Mouse (Mus musculus) urinary bladder, postnatal 14 days (tissue): ENCODE measurements around the gene Adora3.

Source experiments
- DNase-seq: peaks from one replicate; pipeline ENCODE4 v3.0.0; 2021; ENCODE audit warnings: low spot score

Adora3 gene

DNA sequence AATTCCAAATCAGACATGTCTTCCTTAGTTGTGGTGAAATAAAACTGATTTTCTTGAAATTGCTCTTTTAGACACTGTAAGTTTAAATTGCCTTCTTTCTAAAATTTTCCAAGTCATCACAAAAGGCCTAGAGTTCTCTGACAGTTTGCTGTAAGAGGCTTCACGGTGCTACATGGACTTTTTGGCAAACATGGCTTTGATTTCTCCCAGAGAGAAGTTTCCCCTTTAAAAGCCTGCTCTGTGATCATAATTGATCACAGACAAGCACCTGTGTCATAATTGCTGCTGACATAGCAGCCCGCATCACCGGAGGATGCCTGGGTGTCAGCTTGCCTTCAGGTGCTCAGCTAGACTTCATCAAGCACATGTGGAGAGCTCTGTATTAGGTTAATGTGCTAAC, at the start of gene Adora3, which contains the start of gene Tmigd3:
Gene Adora3 (plus strand): TSS at position 301 of the 400 bp plus-strand sequence.
Gene Tmigd3 (plus strand): TSS at position 346 of the 400 bp plus-strand sequence.
- no peak for DNase-seq

DNA sequence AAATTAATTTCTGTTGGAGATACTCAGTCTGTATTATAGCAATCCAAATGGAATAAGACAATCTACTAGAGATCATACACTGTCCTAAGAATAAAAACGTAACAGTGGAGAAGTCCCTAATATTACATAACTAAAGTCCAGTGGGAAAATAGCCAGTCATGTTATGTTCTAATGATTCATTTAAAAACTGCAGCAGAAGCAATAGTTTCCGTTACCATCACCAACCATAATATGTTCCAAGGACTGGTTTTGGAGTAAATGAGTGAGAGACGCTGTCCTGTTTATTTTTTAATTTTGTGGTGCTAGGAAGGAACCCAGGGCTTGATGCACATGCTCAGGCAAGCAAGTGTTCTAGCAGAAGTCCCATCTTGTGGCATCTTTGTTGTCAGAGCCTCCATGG, 49.2 kb upstream of the Adora3 start:
- no peak for DNase-seq

DNA sequence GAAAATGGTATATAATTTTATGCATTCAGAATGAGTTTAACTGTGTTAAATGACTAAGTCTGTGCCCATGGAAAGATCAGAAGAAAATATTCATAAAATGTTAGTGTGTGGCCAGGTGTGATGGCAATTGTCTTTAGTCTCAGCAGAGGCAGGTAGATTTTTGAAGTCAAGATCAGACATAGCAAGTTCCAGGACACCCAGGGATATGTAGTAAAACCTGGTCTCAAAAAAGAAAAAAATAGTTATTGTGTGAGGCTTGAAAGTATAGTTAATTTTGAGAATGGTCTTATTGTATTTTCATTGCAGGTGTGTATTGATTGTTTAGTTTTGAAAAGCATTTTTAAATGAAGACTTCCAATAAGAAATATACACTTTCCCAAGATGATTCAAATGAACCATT, 47.0 kb upstream of the Adora3 start:
- no peak for DNase-seq

DNA sequence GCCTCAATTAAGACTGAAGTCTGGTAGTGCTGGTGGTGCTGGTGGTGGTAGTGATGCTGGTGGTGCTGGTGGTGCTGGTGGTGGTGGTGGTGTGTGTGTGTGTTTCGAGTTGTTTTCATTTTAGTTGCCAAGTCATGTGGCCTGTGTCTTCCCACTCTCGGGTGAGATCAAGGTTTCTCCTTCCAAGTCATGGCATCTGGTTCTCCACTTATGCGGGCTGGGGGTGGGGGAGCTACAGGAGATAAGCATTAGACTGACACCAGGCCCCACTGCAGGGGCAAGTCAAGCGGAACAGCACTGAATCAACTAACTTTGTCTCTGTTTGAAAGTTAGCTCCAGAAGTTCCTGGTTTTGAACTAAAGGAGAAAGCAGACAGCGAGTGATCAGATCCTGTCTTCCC, 46.6 kb upstream of the Adora3 start:
- DNase-seq = no peak

DNA sequence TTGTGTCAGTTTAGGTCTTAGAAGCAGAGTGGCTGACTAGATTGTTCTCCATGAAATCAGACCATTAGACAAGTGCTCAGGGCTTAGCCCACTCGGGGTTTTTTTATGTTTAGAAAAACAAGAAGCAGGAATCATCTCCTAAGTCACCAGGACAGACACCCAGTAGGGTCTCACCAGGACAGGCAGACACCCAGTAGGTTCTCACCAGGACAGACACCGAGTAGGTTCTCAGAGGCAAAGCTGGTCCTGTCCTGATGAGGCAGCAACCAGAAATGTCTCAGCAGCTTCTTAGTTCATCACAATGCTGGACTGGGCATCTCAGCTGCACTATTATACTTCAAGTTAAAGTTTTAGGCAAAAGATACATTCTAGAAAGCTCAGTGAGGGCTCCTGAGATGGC, 46.0 kb upstream of the Adora3 start:
- no peak for DNase-seq

DNA sequence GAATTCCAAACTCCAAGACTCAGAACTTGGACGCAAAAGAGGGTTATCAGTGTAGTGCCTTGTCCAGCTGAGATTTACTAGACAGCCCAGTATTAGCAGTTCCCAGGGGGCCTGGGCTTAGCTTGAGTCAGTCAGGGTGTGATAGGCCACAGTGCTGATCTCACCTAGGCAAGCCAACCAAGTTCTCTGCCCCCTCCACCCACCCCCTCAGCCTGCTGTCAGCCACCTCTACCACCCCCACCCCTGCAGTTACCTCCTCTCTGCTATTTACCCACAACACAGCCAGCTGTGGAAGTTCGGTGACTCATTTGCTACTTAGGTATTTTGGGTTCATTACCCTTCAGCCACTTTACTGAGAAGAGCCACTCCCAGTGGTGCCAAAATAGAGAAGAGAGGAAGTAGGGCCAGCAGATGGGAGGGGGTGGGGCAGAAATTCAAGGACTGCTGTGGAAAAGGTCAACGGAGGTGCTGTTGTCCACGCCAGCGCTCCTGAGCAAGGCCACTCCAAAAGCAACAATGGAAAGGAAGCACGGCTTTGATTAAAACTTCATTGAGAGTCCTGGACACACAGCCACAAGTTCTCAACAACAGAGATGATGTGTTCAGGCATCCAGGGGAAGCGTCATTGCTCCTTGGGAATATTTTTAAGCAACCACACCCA, 45.0 kb upstream of the Adora3 start:
- DNase-seq = peak; percentile 55

DNA sequence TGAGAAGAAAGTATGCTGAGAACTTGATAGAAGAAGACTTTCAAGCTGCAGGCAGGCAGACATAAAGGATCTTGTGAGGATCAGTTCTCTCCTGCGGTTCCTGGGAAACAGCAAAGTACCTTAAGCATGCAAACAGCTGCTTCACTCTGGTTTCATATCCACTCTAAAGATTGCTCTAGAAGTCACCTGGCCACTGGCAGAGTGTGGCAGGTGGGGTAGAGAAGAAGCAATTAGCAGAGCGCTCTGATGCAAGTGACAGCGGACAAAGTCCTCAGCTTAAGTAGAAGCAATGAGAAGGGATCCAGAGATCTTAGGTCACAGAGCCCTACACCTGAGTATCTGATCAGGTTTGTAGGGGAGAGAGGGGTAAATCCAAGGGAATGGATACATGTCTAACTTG, 39.1 kb upstream of the Adora3 start:
- DNase-seq = no peak

DNA sequence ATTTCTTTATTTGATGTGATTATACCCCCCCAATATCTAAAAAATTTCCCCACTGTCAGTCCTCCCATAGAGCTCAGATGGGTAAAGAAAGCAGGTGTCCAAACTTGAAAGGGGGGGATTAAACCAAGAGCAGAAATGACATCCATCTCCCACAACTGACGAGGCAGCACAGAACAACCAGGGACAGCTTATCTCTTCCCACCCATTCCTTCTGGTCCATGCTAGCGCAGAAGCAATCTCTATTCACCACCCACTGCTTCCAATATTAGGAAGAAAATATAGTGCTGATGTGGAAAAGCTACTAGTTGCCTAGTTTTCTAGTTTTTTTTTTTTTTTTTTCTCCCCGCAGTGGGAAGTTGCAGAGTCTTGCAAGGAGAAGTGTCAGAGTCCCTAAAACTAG, 34.8 kb upstream of the Adora3 start:
- no peak for DNase-seq

DNA sequence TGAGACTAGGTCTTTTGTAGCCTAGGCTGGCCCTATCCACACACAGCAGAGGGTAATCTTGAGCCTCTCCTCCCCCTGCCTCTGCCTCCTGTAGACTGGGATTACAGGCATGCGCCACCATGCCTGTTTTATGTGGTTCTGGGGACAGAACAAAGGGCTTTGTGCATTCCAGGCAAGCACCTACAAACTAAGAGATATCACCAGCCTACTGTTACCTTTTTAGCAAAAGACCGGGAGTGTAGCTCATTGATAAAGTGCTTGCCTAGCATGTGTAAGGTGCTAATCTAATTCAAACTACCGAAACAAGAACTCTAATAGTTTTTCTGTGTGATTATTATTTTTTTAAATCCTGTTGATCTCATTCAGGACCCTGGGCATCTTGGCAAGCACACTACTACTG, 33.8 kb upstream of the Adora3 start:
- no peak for DNase-seq

DNA sequence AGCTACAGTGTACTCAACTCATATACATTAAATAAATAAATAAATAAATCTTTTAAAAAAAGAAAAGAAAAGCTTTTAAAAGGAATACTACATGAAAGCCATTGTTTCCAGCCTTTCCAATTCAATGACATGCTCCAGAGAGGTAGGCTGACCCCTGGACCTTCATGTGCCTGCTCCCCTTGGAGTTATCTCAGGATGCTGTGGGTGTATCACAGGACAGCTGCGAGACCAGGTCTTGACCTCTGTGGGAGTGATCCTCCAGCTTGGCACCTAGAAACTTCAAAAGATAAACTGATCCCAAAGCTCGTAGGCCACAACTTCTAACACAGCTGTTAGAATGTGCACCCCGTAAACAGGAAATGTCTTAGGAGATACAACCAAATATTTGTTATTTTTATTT, 32.0 kb upstream of the Adora3 start:
- DNase-seq = no peak

DNA sequence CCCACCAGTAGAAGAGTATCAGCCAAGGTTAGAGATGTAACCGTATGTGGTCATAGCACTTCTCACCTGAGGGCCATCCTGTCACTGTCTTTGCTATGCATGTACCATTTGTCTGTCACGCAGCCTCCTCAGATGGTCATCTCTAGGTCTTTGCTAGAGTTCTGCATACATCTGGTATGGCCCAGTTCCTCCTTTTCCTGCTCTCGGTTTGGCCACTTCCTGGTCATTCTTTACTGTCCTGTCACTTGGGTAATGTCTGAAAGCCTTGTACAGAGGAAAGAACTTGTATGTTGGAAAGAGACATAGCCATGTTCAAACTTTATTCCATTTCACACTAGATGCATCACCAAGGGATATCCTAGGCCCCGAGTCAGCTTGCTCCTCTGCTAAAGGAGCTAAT, 30.8 kb upstream of the Adora3 start:
- DNase-seq = no peak

DNA sequence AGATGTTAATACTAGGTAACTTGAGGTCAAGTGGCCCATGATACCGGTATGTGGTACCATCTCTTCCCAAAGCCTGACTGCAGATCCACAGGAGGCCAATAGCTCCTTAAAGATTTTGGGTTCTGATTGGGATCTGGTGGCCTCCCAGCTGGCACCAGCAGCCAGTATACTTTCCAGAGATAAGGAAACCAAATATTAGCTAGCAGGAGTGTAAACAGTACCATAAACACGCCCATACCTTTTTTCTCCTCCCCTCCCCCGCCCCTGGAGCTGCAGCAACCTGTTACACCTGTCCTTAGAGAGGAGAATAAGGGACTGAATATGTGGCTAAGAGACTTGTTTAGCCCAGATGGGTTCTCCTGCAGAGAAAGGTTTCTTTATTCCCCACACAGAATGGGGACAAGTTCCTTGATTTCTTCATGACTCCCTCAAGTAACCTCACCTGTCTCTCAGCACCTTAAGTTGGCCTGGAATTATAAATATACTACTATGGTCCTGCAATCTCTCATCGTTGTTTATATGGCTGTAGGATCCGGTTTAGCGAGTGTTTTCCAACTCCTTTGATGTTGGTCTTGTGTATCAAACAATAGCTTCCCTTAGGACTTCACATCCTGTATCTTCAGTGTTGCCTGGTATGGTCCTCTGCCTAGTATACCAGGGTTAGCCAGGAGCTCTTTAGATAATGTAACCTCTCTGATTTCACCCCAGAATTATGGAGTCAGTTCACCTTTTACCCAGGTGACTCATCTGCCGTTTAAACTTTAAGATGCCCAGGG, 24.2 kb upstream of the Adora3 start:
- DNase-seq = peak; percentile 36

DNA sequence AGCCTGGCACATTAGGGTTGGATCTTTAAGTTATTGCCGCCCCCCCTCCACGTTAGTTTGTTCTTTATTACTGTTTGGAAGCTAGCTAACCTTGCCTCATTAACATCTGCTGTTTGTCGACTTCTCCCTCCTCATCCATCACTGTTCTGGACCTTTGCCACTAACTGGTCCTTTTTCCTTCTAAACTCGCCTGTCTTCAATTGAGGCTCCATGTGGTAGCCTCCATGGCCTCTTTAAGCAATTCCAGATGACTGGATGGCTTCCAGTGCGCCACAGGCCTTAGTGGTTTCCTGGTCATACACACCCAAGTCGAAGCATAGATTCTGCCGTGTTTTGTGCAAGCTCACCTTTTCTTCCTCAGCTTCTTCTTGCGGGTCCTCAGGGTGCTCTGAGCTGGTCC, 16.9 kb upstream of the Adora3 start:
- DNase-seq = no peak

DNA sequence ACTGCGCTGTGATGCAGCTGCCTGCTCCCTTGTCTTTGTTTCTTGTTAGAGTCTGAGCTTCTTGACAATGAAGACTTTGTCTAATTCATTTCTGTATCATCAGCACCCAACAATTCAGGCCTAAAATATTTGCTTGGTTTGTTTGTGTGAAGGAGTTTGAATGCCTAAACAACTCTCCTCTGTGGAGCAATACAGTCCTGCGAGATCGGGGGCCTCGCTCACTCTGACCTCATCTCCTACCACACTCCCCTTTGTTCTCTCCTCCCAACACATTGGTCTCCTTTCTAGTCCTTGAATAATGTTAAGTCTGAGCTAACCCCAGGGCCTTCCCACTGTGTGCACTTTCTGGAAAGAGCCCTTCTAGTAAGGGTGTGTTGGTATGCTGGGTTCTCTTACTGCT, 15.9 kb upstream of the Adora3 start:
- DNase-seq = no peak

DNA sequence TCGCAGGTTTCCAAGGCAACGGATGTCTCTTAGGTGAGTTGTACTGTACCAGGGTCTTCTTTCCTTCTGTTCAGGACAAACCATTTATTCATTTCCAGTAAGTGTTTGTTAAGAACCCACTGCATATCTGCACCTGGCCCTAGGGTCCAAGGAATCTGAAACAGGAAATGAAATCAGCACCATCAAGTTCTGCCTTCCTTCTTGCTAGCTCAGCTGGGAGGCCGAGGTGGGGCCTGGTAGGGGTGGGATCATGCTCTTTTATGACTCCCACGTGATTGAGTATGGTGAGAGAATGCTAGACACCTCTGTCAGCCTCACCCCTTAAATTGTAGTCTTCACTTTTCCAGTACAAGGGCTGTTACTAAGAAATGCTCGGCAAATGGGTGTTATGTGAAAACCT, 13.1 kb upstream of the Adora3 start:
- DNase-seq = no peak

DNA sequence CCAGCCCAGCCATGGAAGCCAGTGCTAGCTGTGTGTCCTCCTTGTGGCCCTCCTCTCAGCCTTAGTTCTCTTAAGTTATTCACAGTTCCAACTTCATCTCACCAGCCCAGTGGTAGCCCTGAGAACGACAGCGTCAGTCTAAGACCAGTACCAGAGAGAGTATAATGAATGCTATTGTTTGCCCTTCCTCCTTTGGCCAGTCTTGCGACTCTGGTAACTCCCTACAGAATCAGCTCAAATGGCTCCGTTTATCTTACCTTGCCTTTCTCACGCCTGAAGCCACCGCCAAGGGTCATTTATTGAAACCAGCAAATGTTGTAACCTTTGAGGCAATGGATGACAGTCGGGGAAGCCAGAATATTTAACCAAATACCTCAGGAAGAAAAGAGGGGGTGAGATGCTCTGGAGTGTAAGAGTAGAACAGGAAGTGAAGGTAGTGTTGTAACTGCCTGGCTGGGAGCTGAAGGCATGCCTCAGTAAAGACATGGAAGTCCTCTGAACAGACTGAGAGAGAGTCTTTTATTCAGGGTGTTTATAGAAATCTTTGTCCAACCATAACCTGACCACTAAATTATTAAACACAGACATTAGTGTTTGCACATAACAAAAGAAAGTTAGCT, 8.8 kb upstream of the Adora3 start:
- DNase-seq = no peak

DNA sequence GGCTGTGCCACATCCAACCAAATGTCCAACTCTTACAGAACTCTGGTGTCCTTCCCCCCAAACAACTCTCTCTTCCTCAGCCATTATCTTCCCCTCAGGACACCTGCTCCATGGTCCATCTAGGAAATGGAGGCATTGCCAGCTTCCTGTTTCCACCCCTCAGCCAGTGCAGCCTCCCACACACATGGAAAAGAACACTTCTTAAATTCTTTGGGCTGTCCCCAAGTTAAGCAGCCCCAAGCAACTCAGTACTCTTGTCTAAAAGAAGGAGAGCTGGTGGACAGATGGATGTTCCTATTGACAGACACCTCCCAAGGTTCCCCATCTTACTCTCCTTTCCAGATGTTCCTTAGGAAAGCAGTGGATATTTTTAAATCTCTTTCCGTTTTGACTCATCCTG, 6.5 kb upstream of the Adora3 start:
- no peak for DNase-seq

DNA sequence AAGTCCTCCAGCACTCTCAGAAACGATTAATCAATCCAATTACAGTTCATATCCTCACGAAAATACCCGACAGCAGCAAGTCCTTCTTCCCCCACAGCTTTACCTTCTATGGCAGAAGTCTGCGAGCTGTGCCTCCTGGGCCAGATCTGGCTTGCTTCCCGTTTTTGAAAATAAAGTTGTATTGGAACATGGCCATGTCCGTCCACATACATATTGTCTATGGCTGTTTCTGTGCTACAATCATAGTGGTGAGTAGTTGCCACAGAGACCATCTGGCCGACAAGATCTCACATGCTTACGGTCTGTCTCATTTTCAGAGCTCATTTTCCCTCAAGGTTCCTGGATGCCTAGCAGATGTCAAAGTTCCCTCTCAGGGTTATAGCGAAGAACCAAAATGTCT, 5.5 kb upstream of the Adora3 start:
- no peak for DNase-seq

DNA sequence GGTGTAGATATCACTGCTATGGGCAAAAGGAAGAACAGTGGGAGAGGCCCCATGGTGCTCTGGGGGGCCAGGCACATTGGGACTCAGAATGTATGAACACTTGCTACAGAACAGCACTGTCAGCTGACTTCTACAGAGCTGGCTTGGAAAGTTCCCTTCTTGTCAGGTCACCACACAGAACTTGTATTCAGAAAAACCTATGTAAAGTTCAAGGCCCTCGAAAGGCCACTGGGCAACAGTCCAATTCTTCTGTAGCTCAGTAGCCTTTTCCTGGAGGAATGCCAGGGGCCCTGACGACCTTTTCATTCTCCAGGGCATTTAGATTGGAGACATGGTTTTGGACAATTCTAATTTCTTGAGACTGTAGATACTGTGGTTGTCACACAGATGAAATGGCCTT, 2.5 kb upstream of the Adora3 start:
- DNase-seq = peak; percentile 27

DNA sequence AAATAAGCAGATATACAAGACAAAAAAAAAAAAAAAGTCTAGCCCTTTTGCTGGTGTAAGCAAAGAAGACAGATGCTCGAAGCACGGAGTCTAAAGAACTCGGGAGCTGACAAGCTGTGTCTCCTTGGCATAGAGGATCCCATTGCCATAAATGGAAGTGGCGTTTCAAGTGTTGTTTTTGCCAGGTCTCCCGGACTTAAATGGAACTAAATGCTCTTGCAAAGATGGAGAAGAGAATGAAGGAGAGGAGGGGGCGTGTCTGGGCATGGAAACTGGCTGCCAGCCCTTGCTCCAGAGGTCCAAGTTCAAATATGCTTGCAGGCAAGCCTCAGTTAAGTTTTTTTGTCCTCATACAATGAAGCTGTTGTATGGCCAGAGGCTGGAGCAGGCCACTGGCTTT, 1.4 kb downstream of the Adora3 start:
- peak; percentile 21 for DNase-seq

DNA sequence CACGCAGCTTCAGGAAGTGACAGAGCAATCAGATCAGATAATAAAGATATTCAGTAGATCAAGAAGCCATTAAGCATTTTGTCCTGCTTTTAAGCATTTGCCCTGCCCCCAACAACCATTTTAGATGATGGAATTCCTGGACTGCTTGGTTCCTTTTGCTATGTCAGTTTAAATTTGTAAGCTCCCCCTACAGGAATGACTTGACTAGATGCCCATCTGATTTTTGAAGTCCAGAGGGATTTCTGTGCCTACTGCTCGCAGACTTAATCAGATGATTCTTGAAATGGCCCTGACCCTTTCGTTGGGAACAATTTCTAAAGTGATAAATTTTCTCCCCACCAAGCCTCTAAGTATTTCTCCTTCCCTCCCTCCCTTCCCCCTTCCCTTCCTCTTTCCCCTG, 1.9 kb downstream of the Adora3 start:
- no peak for DNase-seq

DNA sequence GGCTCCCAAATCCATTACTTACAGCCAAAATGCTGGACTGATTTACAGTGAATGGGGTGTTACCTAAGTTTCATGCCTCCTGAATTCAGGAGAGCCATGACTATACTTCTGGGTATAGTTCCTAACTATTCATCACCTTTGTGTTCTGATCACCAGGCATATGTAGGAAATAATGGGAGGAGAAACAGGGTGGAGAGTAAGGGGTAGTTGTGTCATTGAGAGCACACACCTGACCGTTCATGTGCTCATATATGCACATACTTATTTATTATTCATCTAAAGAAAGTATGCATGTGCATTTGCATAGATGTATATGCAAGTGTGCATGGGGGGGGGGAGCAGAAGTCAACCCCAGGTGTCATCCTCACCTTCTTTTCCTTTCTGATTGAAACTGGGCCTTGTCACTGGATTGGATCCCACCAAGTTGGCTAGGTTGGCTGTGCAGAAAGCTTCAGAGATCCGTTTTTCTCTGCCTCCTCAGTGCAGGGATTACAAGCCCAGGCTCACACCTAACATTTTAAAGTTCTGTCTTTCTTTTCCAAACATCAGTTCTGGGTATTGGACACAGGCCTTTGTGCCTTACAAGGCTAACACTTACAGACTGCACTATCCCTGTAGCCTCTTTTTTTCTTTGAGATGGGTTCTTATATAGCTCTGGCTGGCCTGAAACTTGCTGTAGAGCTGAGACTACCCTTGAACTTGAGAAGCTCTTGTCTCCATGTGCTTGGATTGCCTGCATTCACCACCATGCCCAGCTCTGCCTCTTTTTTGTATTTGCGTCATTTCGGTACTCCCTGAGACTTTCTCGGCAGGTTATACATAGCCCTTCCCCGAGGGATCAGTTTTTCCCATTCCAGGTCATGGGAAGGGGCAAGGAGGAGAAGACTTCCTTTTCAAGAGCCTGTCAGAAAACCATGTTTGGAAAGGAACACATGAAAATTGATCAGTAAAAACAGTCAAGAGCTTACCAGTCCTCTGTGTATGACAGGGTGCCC, 3.1 kb downstream of the Adora3 start:
- DNase-seq = no peak
